Mouse (Mus musculus) layer of hippocampus, adult 9-10 months (tissue): ENCODE data around the gene Zfp335.

Experiments used
- DNase-seq: peaks from one replicate; pipeline ENCODE4 v3.0.0; 2022; ENCODE audit warnings: low spot score

Gene Zfp335

DNA sequence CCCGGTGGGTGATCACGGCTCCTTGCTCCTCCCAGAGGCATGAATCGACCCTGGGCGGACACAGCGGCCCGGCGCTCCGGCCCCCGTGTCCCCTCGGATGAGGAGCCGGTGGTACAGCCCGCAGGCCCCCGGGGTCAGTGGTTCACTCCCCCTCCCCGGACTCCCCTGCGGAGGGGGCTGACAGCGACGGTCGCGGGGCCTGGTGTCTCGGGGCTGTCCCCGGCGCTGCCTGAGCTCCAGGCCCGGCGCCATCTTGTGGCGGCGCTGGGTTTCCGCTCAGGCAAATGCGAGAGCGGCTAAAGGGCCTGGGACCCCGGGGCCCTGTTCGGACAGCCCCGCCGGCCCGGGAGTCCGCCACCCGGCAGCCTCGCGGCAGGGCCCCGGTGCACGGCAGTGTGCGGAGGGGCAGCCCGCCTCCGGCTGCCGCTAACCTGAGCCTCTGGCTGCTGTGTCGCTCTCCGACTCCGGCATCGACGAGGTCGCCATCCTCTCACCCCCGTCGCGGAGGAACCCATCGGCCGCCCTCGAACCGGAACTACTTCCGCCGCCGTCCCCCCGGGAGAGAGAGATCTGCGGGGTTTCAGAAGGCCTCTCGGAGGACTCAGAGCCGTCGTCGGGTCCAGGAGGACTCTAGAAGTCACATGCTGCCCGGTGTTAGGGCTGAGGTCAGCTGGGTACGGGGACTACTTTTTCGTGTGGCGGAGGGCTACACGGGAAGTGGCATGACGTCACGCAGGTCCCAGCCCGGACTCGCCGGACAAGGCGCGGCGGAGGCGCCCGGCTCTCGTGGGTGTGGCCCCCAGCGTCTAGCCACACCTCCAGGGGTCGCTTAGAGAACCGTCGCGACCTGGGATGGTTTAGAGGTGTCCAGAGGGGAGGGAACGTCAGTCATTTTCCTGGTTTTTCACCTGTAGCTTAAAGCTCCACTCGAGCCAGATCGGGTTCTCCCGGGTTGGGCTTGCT lies at the start of gene Zfp335:
TSS of gene Zfp335 (minus strand) at position 672 of the 963 bp plus-strand sequence.
- peak; percentile 81 for DNase-seq

DNA sequence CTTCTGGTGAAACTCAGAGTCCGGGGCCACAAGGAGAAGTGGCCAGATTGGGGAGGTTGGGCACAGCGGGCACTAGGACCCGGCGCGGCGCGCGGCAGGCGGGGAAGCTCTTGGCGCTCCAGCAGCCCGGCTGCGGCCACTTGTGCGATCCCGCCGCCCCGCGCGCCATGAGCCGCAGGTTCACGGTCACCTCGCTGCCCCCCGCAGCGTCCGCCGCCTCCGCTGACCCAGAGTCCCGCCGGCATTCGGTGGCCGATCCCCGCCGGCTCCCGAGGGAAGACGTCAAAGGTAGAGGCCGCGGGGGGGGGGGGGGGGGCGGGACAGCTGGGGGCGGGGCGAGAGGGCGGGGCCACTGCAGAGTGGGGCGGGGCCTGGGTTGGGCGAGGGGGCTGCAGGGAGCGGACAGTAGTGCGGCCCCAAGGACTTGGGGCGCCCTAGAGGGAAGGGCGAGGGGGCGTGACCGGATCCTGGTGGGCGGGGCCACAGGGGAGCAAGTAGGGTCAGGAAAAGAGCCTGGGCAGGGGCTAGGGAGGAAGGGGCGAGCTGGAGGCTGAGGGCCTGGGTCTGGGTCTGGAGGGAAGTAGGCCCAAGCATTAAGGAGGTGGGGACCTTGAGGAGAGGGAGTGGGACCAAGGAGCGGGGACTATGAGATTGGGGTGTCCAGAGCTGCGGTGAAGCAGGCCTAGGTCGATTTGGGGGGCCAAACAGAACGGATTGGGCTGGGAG lies 49.3 kb upstream of the Zfp335 start, which contains the start of gene Slc12a5:
TSS of gene Slc12a5 (plus strand) at position 87 of the 726 bp plus-strand sequence.
- DNase-seq, result no peak

DNA sequence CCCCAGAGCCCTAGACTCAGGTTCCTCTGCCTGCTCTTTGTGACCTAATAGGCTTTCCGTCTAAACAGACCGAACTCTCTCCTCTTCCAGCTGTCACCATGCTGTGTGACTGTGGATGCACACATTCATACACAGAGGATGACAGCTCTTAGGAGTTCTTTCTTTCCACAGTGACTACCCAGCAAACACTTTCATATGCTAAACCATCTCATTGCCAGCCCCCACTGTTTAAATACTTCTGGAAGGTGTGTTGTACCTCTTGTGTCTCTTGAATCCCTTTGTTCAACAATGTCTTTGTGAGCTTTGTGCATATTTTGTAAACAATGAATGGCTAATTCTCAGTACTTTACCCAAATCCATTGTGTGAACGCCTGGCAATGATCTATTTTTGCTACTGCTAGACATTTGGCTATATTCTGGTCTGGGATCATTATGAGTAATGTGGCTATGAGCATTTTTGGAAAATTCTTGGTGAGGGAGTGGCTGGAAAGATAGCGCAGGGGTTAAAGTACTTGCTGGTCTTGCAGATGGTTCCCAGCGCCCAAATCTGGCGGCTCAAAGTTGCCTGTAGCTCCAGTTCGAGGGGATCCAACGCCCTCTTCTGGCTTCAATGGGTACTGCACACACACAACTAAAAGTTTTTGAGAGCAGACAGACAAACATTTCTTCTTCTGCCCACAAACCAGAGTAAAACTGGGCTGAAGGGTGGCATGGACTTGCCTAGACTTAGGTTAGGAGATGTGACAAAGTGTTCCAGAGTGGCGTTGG lies 46.2 kb upstream of the Zfp335 start:
- DNase-seq, result no peak

DNA sequence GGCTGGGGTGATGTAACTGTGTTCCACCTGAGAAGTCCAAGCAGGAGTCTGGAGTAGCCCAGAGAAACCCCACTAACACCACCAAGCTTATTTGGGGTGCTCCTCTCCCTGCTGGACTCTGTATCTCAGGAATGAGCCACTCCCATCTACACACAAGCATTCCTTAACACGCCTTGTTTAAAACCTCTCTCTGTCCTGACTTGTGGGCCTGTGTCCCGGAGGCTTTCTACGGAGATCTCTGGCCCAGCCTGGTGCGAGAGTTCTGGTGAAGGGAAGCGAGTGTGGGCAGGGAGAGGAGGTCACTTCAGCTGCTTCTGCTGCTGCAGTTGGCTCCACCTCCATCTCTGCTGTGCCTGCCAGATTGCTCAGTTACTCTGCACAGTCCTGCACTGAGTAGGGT lies 44.6 kb upstream of the Zfp335 start:
- no peak for DNase-seq

DNA sequence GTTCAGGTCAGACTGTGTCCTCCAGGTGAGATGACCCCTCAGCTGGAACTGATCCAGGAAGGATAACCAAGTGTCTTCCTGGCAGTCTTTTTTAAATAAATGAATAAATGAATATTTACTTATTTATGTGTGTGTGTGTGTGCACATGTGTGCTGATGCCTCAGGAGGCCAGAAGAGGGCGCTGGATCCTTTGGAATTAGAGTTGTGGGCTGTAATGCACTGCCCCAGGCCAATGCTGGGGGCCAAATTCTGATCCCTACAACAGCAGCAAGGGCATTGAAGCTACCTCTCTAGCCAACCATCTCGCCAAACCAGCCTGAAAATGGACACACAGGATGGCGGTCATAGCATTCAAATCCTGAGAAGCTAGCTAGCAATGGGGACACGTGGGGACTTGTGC lies 44.2 kb upstream of the Zfp335 start:
- DNase-seq, result no peak

DNA sequence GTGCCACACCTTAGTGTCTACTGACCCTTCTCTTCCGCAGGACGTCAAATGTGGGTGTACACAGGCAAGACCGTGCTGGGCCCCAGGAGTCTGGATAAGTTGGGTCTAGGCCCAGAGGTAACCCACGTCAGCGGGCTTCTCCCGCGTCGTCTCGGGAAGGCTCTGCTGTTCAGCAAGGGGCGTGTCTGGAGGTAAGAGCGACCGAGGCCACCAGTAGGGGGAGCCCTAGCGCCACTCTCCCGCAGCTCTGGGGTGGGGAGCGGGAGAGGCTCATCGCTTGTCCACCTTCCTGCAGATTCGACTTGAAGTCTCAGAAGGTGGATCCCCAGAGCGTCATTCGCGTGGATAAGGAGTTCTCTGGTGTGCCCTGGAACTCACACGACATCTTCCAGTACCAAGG lies 41.7 kb upstream of the Zfp335 start:
- DNase-seq, result no peak

DNA sequence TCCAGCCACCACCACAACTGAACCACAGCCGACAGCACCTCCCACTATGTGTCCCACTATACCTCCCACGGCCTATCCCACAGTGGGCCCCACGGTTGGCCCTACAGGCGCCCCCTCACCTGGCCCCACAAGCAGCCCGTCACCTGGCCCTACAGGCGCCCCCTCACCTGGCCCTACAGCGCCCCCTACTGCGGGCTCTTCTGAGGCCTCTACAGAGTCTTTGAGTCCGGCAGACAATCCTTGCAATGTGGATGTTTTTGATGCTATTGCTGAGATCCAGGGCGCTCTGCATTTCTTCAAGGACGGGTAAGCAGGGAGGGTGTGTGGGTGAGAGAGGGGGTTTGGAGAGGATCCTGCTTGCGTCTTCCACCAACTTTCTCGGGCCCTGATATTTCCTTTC lies 40.9 kb upstream of the Zfp335 start:
- DNase-seq, result no peak

DNA sequence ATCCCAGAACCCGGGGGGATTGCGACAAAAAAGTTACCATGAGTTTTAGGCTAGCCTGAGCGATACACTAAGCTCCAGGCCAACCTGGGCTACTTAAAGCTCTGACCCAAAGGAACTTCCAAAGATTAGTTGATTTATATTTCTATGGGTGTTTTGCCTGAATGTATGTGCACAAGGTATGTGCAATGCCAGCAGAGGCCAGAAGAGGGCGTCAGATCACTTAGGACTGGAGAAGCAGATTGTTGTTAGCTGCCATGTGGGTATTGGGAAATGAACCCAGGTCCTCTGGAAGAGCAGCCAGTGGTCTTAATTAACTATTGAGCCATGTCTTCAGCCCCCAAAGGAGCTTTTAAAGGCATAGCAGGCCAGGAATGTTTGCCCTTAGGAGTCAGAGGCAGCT lies 40.2 kb upstream of the Zfp335 start:
- no peak for DNase-seq

DNA sequence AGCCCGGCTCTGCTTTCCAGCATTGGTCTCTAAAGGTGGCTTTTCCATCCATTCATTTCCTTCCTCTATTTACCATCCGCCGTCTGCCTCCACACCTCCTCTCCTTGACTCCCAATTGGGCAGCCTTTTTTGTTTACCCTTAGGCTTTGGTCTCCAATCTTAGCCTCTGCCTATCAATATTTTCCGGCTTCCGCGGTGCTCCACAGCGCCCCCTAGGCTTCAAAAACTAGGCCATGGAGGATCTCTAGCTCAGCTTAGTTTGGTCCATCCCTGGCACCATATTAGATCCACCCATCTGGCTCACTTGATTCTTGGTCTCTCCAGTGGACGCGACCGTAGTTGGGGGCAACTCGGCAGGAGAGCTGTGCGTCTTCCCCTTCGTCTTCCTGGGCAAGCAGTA lies 38.9 kb upstream of the Zfp335 start:
- DNase-seq, result no peak

DNA sequence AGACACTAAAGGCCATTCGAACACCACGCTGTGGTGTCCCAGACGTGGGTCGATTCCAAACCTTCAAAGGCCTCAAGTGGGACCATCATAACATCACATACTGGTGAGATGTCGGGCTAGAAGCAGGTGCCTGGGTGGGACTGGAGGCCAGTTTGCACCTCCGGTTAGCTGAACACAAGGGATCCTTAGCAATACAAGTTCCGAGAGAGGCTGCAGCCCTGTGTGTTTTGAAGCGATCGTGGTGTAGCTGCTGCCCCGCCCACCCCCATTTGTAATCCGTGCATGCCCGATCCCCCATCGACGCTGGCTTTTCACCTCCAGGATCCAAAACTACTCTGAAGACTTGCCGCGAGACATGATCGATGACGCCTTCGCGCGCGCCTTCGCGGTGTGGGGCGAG lies 37.4 kb upstream of the Zfp335 start:
- DNase-seq, result no peak

DNA sequence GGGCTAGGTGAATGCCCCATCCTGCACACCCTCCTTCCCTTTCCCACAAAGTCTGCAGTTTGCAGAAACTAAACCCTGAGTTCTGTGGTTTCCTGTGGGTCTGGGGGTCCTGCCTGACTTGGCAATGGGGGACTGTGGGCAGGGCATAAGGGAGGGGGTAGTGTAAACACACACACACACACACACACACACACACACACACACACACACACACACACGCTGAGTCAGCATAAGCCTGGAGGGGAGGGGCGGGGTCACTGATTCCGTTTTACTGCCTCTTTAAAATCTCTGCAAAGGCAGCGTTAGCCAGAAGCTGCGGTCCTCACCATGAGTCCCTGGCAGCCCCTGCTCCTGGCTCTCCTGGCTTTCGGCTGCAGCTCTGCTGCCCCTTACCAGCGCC lies 36.4 kb upstream of the Zfp335 start:
- no peak for DNase-seq

DNA sequence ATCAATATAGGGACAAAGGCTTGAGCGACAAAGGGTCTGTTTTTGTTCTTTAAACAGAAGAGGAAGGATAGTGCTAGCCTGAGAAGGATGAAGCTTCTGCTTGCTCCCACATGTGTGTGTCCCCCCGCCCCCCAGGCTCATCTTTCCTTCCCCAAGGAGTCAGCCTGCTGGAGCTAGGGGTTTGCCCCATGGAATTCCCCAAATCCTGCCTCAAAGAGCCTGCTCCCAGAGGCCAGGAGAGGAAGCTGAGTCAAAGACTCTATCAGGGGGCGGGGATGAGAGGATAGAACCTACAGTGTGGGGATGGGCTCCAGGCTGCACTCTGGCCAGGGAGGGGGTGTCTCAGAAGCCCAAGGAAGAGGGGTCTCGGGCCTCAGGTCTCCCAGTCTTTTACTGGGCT lies 35.9 kb upstream of the Zfp335 start:
- no peak for DNase-seq

DNA sequence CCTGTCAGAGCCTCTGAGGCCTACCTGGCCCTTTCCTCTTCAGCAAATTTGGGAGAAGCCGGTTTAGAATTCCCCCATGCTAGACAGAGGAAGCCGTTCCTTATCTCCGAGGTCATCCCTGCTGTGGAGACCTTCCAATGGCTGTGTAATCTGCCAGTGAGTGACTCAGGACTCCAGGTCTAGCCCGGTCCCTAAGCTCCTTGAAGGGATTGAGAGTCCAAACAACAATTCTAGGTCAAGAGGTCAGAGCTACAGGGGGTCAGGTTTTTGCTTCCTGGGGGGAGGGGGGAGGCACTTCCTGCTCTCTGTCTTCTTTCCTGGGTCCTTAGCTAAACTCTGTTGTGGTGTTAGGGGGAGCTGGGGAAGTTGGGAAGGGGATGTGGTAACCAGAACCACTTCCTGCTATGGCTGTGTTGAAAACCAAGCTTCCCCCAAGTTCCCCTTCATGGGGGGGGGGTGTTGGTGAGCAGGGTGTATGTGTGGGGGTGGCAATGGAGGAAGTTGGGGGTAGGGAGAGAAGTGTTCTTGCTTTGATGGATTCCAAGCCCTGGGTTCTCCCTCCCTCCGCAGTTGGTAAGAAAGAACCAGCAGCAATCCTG lies 31.2 kb upstream of the Zfp335 start:
- no peak for DNase-seq

DNA sequence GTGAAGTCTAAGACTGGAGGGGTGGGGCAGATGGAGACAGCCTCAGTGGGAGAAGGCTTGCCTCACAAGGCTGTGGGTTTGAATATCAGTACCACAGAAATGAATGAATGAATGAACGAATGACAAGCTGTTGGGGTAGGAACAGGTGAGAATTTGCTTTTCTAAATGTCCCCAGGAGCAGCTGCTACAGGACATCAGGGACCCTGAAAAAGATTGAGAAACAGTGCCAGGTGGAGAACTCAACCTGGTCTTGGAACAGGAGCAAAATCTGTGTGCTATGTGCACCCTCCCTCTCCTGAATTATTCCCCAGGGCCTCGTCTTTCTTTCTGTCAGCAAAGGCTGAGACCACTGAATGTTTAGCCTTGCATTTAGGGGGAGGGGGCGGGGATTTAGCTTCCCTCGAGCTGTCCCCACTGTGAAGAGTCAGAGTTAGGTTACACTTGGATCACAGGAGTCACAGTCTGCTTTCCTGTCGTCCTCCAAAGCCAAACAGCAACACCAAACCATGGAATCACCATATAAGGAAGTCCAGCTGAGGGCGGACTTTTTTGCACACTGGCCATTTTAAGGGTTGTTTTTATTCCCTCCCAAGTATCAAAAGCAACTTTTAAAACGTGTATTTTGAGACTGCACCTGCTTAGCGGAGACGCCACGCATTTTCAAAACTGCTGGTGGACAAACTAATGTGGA lies 28.7 kb upstream of the Zfp335 start, which contains the start of gene Mmp9:
TSS of gene Mmp9 (plus strand) at position 641 of the 691 bp plus-strand sequence.
- no peak for DNase-seq

DNA sequence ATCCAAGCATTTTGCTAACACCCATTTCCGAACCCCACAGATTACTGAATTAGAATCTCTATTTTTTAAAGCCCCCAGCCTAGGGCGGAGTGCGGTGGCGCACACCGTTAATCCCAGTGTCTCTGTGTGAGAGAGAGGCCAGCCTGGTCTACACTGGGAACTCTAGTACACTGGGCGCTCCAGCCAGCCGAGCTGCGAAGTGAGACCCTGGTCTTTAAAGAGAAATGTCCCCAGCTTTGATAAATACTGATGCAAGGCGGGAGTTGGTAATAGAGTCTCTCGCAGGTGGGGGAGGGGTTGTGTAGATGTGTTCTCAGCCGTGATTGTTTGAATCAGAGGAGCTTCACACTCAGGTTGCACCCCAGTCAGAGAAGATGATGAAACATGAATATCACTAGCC lies 27.5 kb upstream of the Zfp335 start:
- no peak for DNase-seq

DNA sequence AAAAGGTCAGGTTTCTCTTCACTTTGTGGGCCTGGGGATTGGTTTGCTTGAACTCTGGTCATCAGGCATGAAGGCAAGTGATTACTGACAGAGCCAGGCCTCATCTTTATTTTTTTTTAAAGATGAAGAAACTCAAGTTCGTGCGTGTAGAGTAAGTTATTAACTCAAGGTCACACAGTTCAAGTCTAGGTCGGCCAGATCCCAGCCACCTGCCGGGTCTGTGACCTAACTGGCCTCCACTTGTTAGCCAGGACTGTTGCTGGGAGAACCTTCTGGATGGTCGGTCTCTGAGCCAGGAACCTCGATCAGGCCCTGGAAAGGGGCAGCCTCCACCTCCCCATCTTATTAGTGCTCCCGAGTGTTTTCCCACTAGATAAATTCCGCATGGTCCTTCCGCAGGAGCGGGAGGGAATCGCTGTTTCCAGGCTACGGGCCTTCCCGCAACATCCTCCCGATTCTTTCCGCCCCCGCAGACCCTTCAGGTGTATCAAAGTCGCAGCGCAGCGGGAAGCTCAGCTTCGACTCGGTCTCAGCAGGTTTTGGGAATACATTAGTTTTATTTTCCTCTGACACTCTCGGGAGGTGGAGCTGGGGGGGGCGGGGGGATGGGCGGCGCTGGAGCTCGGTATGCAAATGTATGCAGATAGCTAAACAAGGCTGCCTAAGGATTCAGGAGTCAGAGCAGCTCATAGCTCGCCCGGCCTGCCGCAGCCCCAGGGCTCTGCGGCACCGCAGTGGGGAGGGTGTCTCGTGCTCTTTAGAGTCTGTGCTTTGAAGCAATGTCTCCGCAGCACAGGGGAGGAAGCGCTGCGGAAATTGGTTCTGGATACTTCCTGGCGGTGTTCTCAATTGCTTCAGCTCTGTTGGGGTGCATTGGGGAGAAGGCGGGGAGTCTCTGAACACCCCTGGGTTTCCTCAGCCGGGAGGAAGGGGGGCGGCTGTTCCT lies 26.9 kb upstream of the Zfp335 start:
- DNase-seq, result no peak

DNA sequence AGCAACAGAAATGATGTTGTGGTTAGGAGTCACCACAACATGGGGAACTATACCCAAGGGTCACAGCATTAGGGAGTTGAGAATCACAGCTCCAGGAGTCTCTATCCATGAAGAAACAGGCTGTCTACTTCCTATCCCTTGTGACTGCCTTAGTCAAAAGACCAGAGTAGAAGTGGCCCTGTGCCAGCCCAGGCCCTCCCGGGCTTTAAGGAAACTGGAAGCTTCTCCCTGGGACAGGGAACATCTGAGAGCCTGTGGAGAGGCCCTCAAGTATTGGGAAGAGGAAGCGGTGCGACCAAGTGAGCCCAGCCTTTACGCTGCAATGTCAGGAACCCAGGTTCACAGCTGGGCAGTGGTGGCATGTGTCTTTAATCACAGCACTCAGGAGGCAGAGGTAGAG lies 24.4 kb upstream of the Zfp335 start:
- DNase-seq, result no peak

DNA sequence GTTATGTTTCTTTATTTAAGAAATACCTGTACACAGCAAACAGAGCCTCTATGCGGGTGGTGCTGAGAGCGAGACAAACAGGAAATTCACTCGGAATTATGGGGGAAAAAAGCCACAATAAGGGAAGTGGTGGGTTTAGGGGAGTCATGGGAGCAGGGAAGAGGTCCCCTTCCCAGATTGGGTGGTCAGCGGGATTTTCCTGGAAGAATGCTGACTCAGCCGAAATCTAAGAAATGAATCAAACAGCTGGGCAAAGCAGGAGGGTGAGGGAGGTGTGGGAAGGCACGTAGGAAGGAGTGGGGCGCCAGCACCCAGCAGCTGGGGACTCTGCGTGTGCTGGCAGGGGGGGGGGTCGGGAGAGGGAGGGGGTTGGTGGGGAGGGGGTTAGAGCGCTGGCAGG lies 22.0 kb upstream of the Zfp335 start:
- no peak for DNase-seq

DNA sequence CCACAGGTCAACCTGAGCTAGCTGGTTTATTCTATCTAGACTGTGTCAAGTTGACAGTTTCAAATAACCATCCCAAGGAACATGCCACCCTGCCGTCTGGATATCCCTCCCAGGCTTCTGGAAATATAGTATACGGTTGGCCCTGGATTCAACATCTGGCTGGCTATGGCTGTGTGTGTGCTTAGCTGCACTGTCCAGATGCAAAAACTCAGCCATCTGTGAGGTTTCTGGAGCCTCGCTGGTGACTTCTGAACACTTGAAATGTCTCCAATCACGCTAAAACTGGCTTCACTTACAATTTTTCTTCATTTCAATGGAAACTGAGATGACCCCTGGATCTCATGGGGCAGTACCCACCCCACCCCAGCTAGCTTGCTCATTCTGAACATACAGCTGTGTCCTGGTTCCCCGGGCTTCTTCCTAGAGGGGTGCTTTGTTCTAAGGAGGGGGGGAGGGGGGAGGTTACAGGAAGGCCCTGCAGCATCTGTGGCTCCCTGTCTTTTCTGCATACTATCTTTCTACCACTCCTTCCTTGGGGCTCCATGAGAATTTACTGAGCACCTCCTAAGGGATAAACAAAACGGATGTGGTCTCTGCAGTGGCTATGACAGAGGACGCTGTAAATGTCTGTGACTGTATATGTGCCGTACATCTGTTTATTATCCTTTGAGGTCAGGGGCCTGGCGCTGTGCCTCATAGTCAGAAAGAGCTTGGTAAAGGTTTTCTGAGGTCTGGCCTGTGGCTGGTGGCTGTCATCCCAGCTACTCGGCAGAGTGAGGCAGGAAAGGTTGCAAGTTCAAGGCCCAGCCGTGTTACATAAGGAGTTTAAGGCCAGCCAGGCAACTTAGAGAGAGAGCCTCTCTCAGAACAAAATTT lies 19.4 kb upstream of the Zfp335 start:
- no peak for DNase-seq
